Mouse (Mus musculus) limb, embryonic 13.5 days (tissue): ENCODE measurements around the gene Bud13. TPM values are rescaled to one million over a fixed set of nuclear protein-coding genes. Genes with fewer than 3 reads are reported as not detected.

ENCODE experiments used
- polyA plus RNA-seq: library from polyadenylated mRNA; unstranded; fragments of >200 nt; fragmentation: Nextera tagmentation; extraction: Ambion mirVana; gene quantifications from 2 replicates; pipeline ENCODE4 v1.2.1, GENCODE M21; 2015

Bud13 gene
- polyA plus RNA-seq, 1 experiment from 2014 or later = 30.1 TPM

Other genes with a start within 250 kb of the Bud13 start
- 2.8 and 9.9 TPM in 2 replicates for gene Apoa1, start 54.4 kb upstream of the Bud13 start, polyA plus RNA-seq
- gene Apoc3, start 47.4 kb upstream of the Bud13 start, polyA plus RNA-seq = not detected in 2 replicates
- gene Apoa4, start 42.3 kb upstream of the Bud13 start, polyA plus RNA-seq = 0.38 and 1.9 TPM in 2 replicates
- not detected in 2 replicates for gene Apoa5, start 14.4 kb upstream of the Bud13 start, polyA plus RNA-seq
- gene Zpr1, start 9.9 kb upstream of the Bud13 start, polyA plus RNA-seq = 56.1 and 58.4 TPM in 2 replicates
- gene 4931429L15Rik, start 37.0 kb downstream of the Bud13 start, polyA plus RNA-seq = 0.09 TPM in 1 of 2 replicates, not detected in the other